Mouse (Mus musculus) CH12.LX (cell line): ENCODE measurements around the gene Zbtb11.
A peak's percentile ranks its signal among the peaks of the same experiment; 100 is the strongest.

Source experiments
- BHLHE40 ChIP-seq: IDR thresholded peaks from 2 replicates; pipeline ENCODE4 v1.6.1; 2011; ENCODE audit warnings: mild to moderate bottlenecking, low read depth, low read length, improper control_type of control experiment
- CTCF ChIP-seq, 2 experiments: IDR thresholded peaks in 1 of 2; conservative IDR thresholded peaks in 1 of 2; 2 replicates each; pipeline ENCODE4 v1.5.1; 2011 to 2012; ENCODE audit warnings: low read depth in 2 of 2, low read length in 2 of 2, improper control_type of control experiment in 1 of 2, inconsistent platforms in 1 of 2, mild to moderate bottlenecking in 1 of 2, moderate library complexity in 1 of 2
- E2F4 ChIP-seq: IDR thresholded peaks from 2 replicates; pipeline ENCODE4 v1.6.1; 2011; ENCODE audit warnings: low read depth, low read length, improper control_type of control experiment; ENCODE audit not compliant: insufficient replicate concordance
- MAX ChIP-seq: IDR thresholded peaks from 2 replicates; pipeline ENCODE4 v1.6.1; 2011; ENCODE audit warnings: low read length, improper control_type of control experiment
- MEF2A ChIP-seq: IDR thresholded peaks from 2 replicates; pipeline ENCODE4 v1.6.1; 2014; ENCODE audit warnings: low read depth, mild to moderate bottlenecking, inconsistent platforms, low read length, improper control_type of control experiment, borderline replicate concordance
- NELFE ChIP-seq: IDR thresholded peaks from 2 replicates; pipeline ENCODE4 v1.6.1; 2011; ENCODE audit warnings: low read depth, low read length, improper control_type of control experiment
- USF1 ChIP-seq: IDR thresholded peaks from 2 replicates; pipeline ENCODE4 v1.6.1; 2014; ENCODE audit warnings: low read depth, mild to moderate bottlenecking, inconsistent platforms, low read length, improper control_type of control experiment

GRCm38 (mm10) chr16:55948963-55949362, 24.7 kb upstream of the Zbtb11 start:
- no peak for TF ChIP-seq CTCF (conservative IDR thresholded peaks at IDR 0.05 in 1 of 2, IDR thresholded peaks at IDR 0.05 in 1 of 2; ENCODE audit: low read depth in 2 of 2, low read length in 2 of 2)
- TF ChIP-seq BHLHE40, result peak; percentile 89
- TF ChIP-seq E2F4, result peak; percentile 91
- TF ChIP-seq USF1, result no peak
- peak; percentile 95 for TF ChIP-seq MEF2A
- TF ChIP-seq MAX, result peak; percentile 63; the same call in 1 of the 2 replicates
- TF ChIP-seq NELFE, result peak; percentile 68
